Comparison of ENCODE assay signal across 12 mouse cellular contexts in the genomic region with DNA sequence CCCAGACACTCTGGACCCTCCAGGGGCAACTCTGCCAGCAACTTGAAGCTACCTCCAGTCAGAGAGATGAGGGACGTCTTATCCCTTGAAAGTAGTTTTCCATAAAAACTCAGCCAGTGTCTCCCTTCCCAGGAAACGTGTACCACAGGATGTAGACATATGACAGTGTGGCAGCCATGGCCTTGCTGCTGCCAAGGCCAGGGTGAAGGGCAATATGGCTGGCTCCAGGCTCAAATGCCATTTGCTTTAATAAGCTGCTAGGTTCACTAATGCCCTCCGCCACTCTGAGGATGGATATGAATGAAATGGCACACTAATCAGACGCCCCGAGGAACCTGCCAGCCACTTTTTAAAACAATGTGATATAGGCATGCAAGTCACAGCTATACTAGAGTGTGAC.
"Had no signal": no experiment of that assay in that cellular context is flagged by ENCODE, and none has a peak within 500 bp of the region (broad histone marks: within the 10 kb centered on the region; RNA-seq: fewer than 3 reads in every experiment).

No protein-coding gene starts in this region.

- H3K27ac ChIP-seq: midbrain, embryonic 13.5 days; midbrain, embryonic 15.5 days; neural tube, embryonic 12.5 days; stomach, embryonic 15.5 days; stomach, postnatal 0 days had no signal

- H3K36me3 ChIP-seq: midbrain, embryonic 13.5 days; midbrain, embryonic 15.5 days; neural tube, embryonic 12.5 days; stomach, embryonic 15.5 days had no signal

- H3K4me1 ChIP-seq: midbrain, embryonic 13.5 days; midbrain, embryonic 15.5 days; neural tube, embryonic 12.5 days; stomach, embryonic 15.5 days had no signal

- DNase-seq: lung, adult 18-20 months; lung, embryonic 14.5 days; lung, postnatal 10 days; lung, postnatal 4 days; right cerebral cortex, postnatal 14 days; thymus, postnatal 14 days; thymus, postnatal 4 days had no signal

- H3K4me3 ChIP-seq: midbrain, embryonic 13.5 days; midbrain, embryonic 15.5 days; neural tube, embryonic 12.5 days; stomach, embryonic 15.5 days had no signal

- H3K27me3 ChIP-seq: midbrain, embryonic 15.5 days; neural tube, embryonic 12.5 days; stomach, embryonic 15.5 days had no signal
